Mouse (Mus musculus): ENCODE data around the gene Zfp575.

The Zfp575 gene

GRCm38 (mm10) chr7:24605561-24605960, 18.1 kb upstream of the Zfp575 start:
- DNase-seq (ENCODE audit: low read depth in 2 of 2, low spot score in 2 of 2) = no peak

DNA sequence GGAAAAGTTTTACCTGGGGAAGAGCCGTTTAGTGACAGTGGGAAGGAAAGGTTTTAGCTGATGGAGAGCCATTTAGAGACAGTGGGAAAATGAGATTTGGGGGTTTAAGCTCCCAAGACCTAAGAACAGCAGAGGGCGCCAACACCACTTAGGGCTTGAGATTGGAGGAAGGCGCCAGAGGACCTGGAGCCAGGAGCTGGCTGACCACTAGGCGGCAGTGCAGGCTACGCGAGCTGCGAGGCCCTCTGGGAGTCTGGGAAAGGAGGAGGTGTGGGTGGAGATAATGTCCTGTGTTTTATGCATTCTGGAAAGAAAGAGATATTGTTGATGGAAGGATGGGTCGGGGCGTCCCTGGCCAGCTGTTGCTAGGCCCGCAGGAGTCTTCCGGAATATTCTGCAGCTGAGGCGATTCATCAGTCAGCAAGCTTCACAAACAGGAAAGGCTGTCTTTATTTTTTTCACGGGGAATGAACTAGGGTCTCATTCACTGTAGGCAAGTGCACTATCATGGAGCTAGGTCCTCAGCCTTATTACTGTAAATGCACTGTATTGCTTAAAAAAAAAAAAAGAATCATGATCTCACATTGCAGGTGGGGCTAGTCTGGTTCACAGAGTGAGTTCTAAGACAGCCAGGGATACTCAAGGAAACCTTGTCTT, 13.6 kb upstream of the Zfp575 start:
- peak; percentile 88 to 93 for DNase-seq (ENCODE audit: low read depth in 2 of 2, low spot score in 2 of 2)

DNA sequence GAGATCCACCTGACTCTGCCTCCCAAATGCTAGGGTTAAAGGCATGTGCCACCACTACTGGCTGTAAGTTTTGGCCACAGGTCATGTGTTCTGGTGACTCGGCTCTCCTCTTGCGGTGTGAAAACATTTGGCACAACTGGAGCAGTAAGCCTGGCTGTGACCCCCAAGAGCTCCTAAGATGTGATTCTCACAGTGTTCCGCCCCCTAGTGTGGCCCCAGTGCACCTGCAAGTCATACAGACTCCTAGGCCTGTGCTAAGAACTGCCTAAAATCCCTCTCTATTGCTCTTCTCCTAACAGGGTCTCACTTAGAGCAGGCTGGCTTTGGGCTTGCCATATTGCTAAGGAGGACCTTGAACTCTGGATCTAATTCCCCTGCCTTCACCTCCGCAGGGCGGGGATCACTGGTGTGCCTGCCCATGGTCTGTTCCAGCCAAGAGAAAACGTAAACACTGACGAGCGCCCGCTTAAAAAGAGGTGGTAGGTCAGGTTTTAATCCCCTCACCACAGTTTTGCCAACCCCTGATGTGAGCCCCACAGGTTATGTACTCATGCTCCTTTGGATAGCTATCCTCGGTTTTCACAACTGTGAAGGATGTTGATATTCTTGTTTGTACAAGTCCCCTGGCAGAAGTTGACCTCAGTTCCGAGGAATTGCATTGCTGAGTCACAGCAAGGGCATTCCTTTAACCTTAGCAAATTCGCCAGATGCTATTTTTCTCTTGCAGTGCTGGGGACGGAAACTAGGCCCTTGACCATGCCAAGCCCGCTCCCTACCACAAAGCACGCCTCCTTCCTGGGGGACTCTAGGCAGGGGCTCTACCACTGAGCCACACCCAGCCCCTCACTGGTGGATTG, 12.0 kb upstream of the Zfp575 start:
- no peak for DNase-seq (ENCODE audit: low read depth in 2 of 2, low spot score in 2 of 2)

DNA sequence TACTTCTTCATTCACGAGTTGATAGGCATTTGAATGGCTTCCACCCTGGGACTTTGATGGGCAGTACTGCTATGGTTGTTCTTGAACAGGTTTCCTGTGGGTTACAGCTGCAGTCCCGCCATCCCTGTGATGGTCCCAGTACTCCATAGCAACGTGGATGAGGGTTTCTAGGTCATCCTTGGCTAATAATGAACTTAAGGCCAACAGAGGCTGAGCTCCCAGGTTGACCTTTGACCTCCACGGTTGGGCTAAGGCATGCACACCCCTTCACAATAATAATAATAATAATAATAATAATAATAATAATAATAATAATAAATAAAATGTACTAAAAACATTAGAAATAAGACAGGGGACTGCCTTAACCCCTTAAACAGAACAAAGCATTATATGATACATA, 10.7 kb upstream of the Zfp575 start:
- DNase-seq (ENCODE audit: low read depth in 2 of 2, low spot score in 2 of 2) = no peak

- DNase-seq (ENCODE audit: low read depth in 2 of 2, low spot score in 2 of 2) = no peak
These were observed 8.0 kb upstream of the Zfp575 start for GRCm38 (mm10) chr7:24595464-24595863.

DNA sequence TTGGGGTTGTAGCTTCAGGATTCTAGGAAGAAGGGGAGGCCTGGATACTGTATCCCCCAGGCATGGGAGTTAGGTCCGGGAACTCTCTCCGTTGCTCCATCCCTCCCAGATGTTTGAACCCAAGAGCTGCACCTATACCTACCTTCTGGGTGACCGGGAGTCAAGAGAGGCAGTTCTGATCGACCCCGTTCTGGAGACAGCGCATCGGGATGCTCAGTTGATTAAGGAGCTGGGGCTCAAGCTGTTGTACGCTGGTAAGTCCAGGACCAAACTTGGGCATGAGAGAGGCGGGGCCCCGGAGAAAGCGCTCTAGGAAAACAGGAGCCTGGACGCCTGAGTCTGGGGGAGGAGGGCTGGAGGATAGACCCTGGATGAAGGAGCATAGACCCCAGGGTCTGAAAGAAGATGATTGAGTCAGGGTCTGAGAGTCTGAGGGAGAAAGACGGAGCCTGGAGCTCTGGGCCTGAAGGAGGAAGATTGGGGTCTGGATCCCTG, 6.9 kb upstream of the Zfp575 start:
- no peak for DNase-seq (ENCODE audit: low read depth in 2 of 2, low spot score in 2 of 2)

GRCm38 (mm10) chr7:24593621-24594308, 6.3 kb upstream of the Zfp575 start:
- DNase-seq (ENCODE audit: low read depth in 2 of 2, low spot score in 2 of 2) = peak; percentile 48 to 55

DNA sequence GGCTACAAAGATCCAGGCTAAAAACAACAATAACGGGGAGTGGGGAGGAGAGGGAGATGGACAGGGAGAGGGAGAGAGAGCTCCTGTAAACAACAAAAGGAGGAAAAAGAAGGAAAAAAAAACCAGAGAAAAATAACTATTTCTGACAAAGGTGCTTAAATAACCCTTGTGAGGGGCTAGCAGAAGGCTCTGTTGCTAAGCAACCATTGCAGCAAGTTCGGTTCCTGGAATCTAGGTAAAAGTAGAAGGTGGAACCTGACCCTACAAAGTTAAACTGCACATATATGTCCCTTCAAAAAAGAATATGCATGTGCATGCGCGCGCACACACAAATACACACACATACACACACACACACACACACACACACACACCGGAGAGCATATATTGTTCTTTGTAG, 5.3 kb upstream of the Zfp575 start:
- DNase-seq (ENCODE audit: low read depth in 2 of 2, low spot score in 2 of 2) = no peak

DNA sequence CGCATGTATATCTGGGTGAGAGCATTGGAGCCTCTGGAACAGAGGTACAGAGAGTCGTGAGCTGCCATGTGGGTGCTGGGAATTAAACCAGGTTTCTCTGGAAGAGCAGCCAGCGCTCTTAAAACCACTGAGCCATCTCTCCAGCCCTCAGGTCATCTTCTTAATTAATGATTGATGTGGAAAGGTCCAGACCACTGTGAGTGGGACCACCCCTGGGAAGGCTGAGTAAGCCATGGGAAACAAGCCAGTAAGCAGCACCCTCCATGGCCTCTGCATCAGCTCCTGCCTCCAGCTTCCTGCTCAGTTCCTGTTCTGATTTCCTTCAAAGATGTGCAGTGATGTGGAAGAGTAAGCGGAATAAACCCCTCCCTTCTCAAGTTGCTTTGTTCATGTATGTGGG, 4.7 kb upstream of the Zfp575 start:
- DNase-seq (ENCODE audit: low read depth in 2 of 2, low spot score in 2 of 2) = no peak

DNA sequence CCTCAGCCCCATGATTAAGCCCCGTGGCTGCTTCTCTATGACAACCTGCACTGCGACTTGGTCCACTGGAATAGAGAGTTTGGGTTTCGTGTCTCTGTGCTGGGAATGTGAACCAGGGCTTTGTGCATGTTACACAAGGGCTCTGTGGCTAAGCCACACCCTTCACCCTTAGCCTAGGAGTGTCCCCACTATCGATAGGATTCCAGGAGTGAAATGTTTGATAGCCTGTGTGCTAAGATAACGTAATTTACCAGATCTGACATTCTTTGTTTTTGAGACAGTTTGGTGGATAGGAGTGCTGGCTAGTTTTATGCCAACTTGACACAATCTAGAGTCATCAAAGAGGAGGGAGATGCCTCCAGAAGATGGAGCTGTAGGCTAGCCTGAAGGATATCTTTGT, 4.3 kb upstream of the Zfp575 start:
- no peak for DNase-seq (ENCODE audit: low read depth in 2 of 2, low spot score in 2 of 2)

DNA sequence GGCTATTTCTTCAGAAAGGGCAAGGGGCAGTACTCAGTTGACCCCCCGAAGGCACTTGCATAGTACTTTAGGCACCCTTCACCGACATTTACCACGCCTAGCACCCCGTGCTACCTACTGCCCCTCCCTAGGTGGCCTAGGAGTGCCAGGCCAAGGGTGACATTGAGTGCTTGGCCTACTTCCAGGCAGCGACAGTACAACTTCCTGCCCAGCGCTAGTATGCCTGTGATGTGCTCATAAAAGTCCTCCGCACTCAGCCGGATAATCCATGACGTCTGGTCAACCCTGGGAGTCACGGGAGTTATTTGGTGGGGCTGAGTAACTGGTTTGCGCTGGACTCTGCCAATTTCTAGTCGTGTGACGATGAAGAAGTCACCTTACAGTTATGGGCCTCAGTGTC, 895 bp upstream of the Zfp575 start:
- no peak for DNase-seq (ENCODE audit: low read depth in 2 of 2, low spot score in 2 of 2)

DNA sequence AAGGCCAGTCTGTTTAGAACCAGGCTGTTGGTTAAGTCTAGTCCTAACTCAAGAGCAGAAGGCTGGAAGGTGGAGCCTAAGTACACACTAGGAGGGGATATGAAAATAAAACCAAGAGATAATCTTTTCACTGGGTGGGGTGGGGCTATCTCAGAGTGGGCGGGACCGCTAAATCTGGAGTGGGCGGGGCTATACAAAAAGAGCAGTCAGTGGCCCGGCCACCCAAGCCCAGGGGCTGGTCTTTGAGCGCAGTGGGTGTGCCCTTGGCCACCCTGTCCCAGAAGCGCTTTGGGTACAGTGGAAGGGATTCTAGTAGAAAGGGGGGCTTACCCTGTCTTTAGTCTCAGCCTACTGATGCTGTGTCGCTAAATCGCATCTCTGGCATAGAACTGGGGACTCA, 613 bp downstream of the Zfp575 start:
- DNase-seq (ENCODE audit: low read depth in 2 of 2, low spot score in 2 of 2) = no peak

DNA sequence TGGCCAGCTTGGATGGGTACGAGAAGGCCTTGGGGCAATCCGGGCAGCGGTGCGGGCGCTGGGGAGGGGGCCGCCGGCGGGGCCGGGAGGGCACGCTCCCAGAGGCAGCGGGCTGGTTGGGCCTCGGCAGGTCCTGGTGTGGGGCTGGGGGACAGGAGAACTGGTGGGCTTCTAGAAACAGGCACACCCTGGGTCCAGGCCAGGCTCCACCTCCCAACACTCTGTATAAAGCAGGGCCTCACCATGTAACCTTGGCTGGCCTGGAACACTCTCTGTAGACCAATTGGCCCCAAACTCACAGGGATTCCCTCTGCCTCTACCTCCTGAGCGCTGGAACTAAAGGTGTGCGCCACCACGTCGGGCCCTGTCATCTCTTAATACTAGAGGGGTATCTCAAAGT, 1.4 kb downstream of the Zfp575 start:
- DNase-seq (ENCODE audit: low read depth in 2 of 2, low spot score in 2 of 2) = no peak

DNA sequence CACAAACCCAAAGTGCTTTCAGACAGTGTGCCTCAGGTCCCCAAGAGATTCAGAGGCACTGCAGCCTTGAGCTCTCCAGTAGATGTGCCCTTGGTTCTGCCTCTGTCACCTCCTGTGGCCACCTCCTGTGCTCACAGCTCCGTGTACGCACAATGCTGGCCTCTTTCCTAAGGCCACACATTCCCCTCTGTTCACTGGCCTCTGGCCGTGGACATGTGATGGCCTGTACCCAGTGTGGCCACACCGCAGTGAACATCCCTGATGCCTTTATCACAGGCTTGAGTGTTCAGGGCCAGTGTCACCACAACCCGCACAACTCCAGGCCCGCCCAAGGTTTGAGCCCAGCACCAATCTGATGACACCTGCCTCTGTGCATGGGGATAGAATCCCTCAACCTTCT, 2.6 kb downstream of the Zfp575 start:
- no peak for DNase-seq (ENCODE audit: low read depth in 2 of 2, low spot score in 2 of 2)

- no peak for DNase-seq (ENCODE audit: low read depth in 2 of 2, low spot score in 2 of 2)
These were observed 9.6 kb downstream of the Zfp575 start for GRCm38 (mm10) chr7:24577811-24578210.

GRCm38 (mm10) chr7:24574224-24574796, 13.1 kb downstream of the Zfp575 start:
- DNase-seq (ENCODE audit: low read depth in 2 of 2, low spot score in 2 of 2) = no peak

DNA sequence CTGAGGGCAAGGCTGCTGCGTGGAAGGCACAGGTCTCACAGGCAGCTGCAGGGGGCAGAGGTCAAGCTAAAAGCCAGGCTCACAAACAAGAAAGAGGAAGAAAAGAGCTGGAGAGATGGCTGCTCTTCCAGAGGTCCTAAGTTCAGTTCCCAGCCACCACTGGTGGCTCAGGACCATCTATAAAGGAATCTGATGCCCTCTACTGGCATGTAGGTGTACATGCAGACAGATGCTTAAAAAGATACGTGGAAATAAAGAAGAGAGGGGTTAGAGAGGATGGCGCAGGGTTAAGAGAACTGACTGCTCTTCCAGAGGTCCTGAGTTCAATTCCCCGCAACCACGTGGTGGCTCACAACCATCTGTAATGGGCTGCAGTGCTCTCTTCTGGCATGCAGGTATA, 15.0 kb downstream of the Zfp575 start:
- no peak for DNase-seq (ENCODE audit: low read depth in 2 of 2, low spot score in 2 of 2)

- DNase-seq (ENCODE audit: low read depth in 2 of 2, low spot score in 2 of 2) = no peak
These were observed 16.4 kb downstream of the Zfp575 start for GRCm38 (mm10) chr7:24571071-24571470.

GRCm38 (mm10) chr7:24568512-24568911, 18.9 kb downstream of the Zfp575 start:
- no peak for DNase-seq (ENCODE audit: low read depth in 2 of 2, low spot score in 2 of 2)

- DNase-seq (ENCODE audit: low read depth in 2 of 2, low spot score in 2 of 2) = no peak
These were observed 21.2 kb downstream of the Zfp575 start for GRCm38 (mm10) chr7:24566206-24566605.

GRCm38 (mm10) chr7:24565627-24566026, 21.8 kb downstream of the Zfp575 start:
- DNase-seq (ENCODE audit: low read depth in 2 of 2, low spot score in 2 of 2) = no peak
